In genomic region chr19:31369116-31369515, GRCm38 (mm10) we compare ENCODE assay signal across 23 mouse cellular contexts.
A peak's percentile ranks its signal among the peaks of the same experiment; 100 is the strongest.
DNase-seq lines count a peak whose midpoint lies in the region; ATAC-seq and TF ChIP-seq lines count a peak whose summit lies in the region.
"Had no signal": no experiment of that assay in that cellular context is flagged by ENCODE, and none has a peak within 500 bp of the region (broad histone marks: within the 10 kb centered on the region; RNA-seq: fewer than 3 reads in every experiment).

No protein-coding gene starts in this region.

- TF ChIP-seq POLR2A in liver, adult 2 months (IDR thresholded peaks at IDR 0.05; ENCODE audit: extremely low read depth, insufficient read depth, low read length), result no peak

- H3K36me3 ChIP-seq in kidney, embryonic 16.5 days (ENCODE audit: insufficient read depth, low read length), result no peaks in the 10 kb centered on the region
- H3K36me3 ChIP-seq in liver, adult 2 months (ENCODE audit: control insufficient read depth, insufficient read depth, low read length), result no peaks in the 10 kb centered on the region
- no peaks in the 10 kb centered on the region for H3K36me3 ChIP-seq in liver, embryonic 12.5 days
- H3K36me3 ChIP-seq: forebrain, embryonic 10.5 days; heart, embryonic 10.5 days; heart, embryonic 13.5 days had no signal

- TF ChIP-seq CTCF in liver, adult 2 months (IDR thresholded peaks at IDR 0.05; ENCODE audit: low read depth, low read length), result no peak

- no peak overlapping the region for H3K4me3 ChIP-seq in kidney, embryonic 16.5 days (ENCODE audit: low read length)
- no peak overlapping the region for H3K4me3 ChIP-seq in liver, adult 2 months (ENCODE audit: insufficient read depth, low read depth, low read length)
- H3K4me3 ChIP-seq in liver, embryonic 12.5 days, result no peak overlapping the region
- H3K4me3 ChIP-seq: forebrain, embryonic 10.5 days; forebrain, embryonic 13.5 days; heart, adult 2 months; heart, embryonic 10.5 days; heart, embryonic 13.5 days had no signal

- H3K4me2 ChIP-seq in kidney, embryonic 16.5 days (replicated peaks; ENCODE audit: low read depth, low read length), result no peak overlapping the region
- no peak overlapping the region for H3K4me2 ChIP-seq in liver, embryonic 12.5 days
- H3K4me2 ChIP-seq: forebrain, embryonic 13.5 days; heart, embryonic 13.5 days had no signal

- no peak overlapping the region for H3K27ac ChIP-seq in kidney, embryonic 16.5 days (ENCODE audit: low read length)
- no peak overlapping the region for H3K27ac ChIP-seq in liver, adult 2 months (replicated peaks; ENCODE audit: insufficient read depth, low read depth, low read length)
- no peak overlapping the region for H3K27ac ChIP-seq in liver, embryonic 12.5 days
- H3K27ac ChIP-seq: forebrain, embryonic 10.5 days; forebrain, embryonic 13.5 days; heart, adult 2 months; heart, embryonic 10.5 days; heart, embryonic 13.5 days had no signal

- ATAC-seq in kidney, embryonic 16.5 days (ENCODE audit: low FRiP score, low TSS enrichment), result no peak
- no peak for ATAC-seq in liver, embryonic 12.5 days
- ATAC-seq: activated CD4-positive, CD25-positive, alpha-beta regulatory T cell, adult 4 months; forebrain, embryonic 13.5 days; forebrain, embryonic 16.5 days had no signal

- no peaks in the 10 kb centered on the region for H3K9me3 ChIP-seq in kidney, embryonic 16.5 days (ENCODE audit: low read length)
- no peaks in the 10 kb centered on the region for H3K9me3 ChIP-seq in liver, embryonic 12.5 days (replicated peaks)
- H3K9me3 ChIP-seq: forebrain, embryonic 10.5 days; forebrain, embryonic 13.5 days; heart, embryonic 10.5 days; heart, embryonic 13.5 days had no signal

- 94% methylated on average over 1 of the region's 1 CpGs for WGBS in kidney, embryonic 16.5 days
- 100% methylated on average over 1 of the region's 1 CpGs for WGBS in liver, adult 2 months
- WGBS in liver, embryonic 12.5 days (ENCODE audit: insufficient replicate concordance), result 84% methylated on average over 1 of the region's 1 CpGs

- H3K9ac ChIP-seq in kidney, embryonic 16.5 days (replicated peaks; ENCODE audit: low read length), result no peak overlapping the region
- no peak overlapping the region for H3K9ac ChIP-seq in liver, adult 2 months (ENCODE audit: low read depth, low read length)
- no peak overlapping the region for H3K9ac ChIP-seq in liver, embryonic 12.5 days
- H3K9ac ChIP-seq: forebrain, embryonic 13.5 days; heart, embryonic 13.5 days had no signal

- H3K4me1 ChIP-seq in kidney, embryonic 16.5 days (ENCODE audit: insufficient read depth, low read length), result no peaks in the 10 kb centered on the region
- H3K4me1 ChIP-seq in liver, adult 2 months (ENCODE audit: control insufficient read depth, insufficient read depth, low read length), result 0 out of 2 replicates have a peak, but pooled peaks cover 1% of the 10 kb centered on the region
- H3K4me1 ChIP-seq in liver, embryonic 12.5 days, result no peaks in the 10 kb centered on the region
- H3K4me1 ChIP-seq: forebrain, embryonic 10.5 days; forebrain, embryonic 13.5 days; heart, embryonic 10.5 days had no signal

- DNase-seq in kidney, adult 11 months, result peak; percentile 11
- DNase-seq in kidney, postnatal 4 days, result no peak
- DNase-seq in kidney, adult 8-10 months, result peak; percentile 36 to 39
- peak; percentile 60 for DNase-seq in liver, adult 2 months (ENCODE audit: extremely low read depth, low read depth, low spot score)
- peak; percentile 28 for DNase-seq in adipocyte (ENCODE audit: low spot score)
- DNase-seq: adrenal gland, postnatal 10 days; adrenal gland, postnatal 36 days; cerebellum, adult 18-20 months; cerebellum, adult 9-10 months; cerebellum, postnatal 14 days; gastrocnemius, postnatal 10 days; gastrocnemius, postnatal 36 days; heart, adult 2 months; heart, postnatal 14 days; heart, postnatal 4 days had no signal

- H3K27me3 ChIP-seq in kidney, embryonic 16.5 days (ENCODE audit: insufficient read depth, low read length), result no peaks in the 10 kb centered on the region
- H3K27me3 ChIP-seq in liver, adult 2 months (ENCODE audit: control insufficient read depth, insufficient read depth, low read length), result no peaks in the 10 kb centered on the region
- no peaks in the 10 kb centered on the region for H3K27me3 ChIP-seq in liver, embryonic 12.5 days (replicated peaks)
- H3K27me3 ChIP-seq: forebrain, embryonic 13.5 days; heart, embryonic 13.5 days had no signal

- H3K79me2 ChIP-seq in liver, adult 2 months (ENCODE audit: control insufficient read depth, insufficient read depth, low read length), result no peaks in the 10 kb centered on the region

Comparison
In these comparisons a context has a peak if more than half of its experiments do, and no peak if none do; other contexts are left out.
1. DNase-seq: peak in kidney, adult 11 months (single experiment), kidney, adult 8-10 months (2 of 2), liver, adult 2 months (single experiment) and adipocyte (single experiment); none in kidney, postnatal 4 days (0 of 2).